Mouse (Mus musculus) fat pad, adult 2 months (tissue): ENCODE measurements around the gene Snrpg.
A peak's percentile ranks its signal among the peaks of the same experiment; 100 is the strongest.

ENCODE experiments used
- DNase-seq: peaks from one replicate; pipeline ENCODE4 v3.0.0-alpha.2; 2011; ENCODE audit warnings: low read depth, low spot score; ENCODE audit errors: extremely low read depth

The Snrpg gene

GRCm38 (mm10) chr6:86397257-86397980, 26.3 kb downstream of the Snrpg start:
- no peak for DNase-seq

GRCm38 (mm10) chr6:86398986-86399385, 27.9 kb downstream of the Snrpg start:
- DNase-seq = no peak

- DNase-seq = no peak
These were observed 28.9 kb downstream of the Snrpg start for GRCm38 (mm10) chr6:86399995-86400394.

GRCm38 (mm10) chr6:86400972-86401371, 29.9 kb downstream of the Snrpg start:
- DNase-seq = no peak

- DNase-seq = no peak
These were observed 31.8 kb downstream of the Snrpg start for GRCm38 (mm10) chr6:86402681-86403607.

GRCm38 (mm10) chr6:86403728-86404099, 32.6 kb downstream of the Snrpg start:
- no peak for DNase-seq

GRCm38 (mm10) chr6:86404100-86404861, 33.2 kb downstream of the Snrpg start, which contains the start of gene Tia1:
Tia1 (plus strand) TSS chr6:86404219.
- DNase-seq = peak; percentile 64

GRCm38 (mm10) chr6:86404996-86405395, 33.9 kb downstream of the Snrpg start:
- DNase-seq = no peak

- DNase-seq = no peak
These were observed 35.2 kb downstream of the Snrpg start for GRCm38 (mm10) chr6:86406306-86406705.

GRCm38 (mm10) chr6:86418711-86419110, 47.6 kb downstream of the Snrpg start:
- DNase-seq = no peak

GRCm38 (mm10) chr6:86419239-86419638, 48.1 kb downstream of the Snrpg start:
- DNase-seq = no peak

- DNase-seq = no peak
These were observed 49.4 kb downstream of the Snrpg start for GRCm38 (mm10) chr6:86420491-86420890.

- no peak for DNase-seq
These were observed 55.3 kb downstream of the Snrpg start, which contains the start of gene Gm44790 for GRCm38 (mm10) chr6:86426358-86426757. Gm44790 (plus strand) TSS chr6:86426658.
